Mouse (Mus musculus): Measurements from ENCODE around the gene Tmem179b. TPM values are rescaled to one million over a fixed set of nuclear protein-coding genes. Genes with fewer than 3 reads are reported as not detected.

Tmem179b gene
- 28.2 and 37.0 TPM in 2 replicates for polyA plus RNA-seq (2021; fragmentation: Nextera tagmentation)
- long read RNA-seq, experiment 1, partial matches to known transcripts = 4 of 7 reads
- long read RNA-seq, experiment 1, other reads (novel, unspliced or antisense) = 1 of 7 reads
- long read RNA-seq, experiment 2, transcript Tmem179b-203 (5 exons, 775 nt) = minor isoform, 5 of 25 reads
- long read RNA-seq, experiment 2, transcript Tmem179b-201 (5 exons, 818 nt) = major isoform, 16 of 25 reads
- long read RNA-seq, experiment 2, partial matches to known transcripts = 1 of 25 reads
- long read RNA-seq, experiment 2, other reads (novel, unspliced or antisense) = 3 of 25 reads

GRCm38 (mm10) chr19:8774086-8774835, at the start of gene Tmem179b:
Gene Tmem179b, minus strand, starts transcription at chr19:8774467.

GRCm38 (mm10) chr19:8819596-8820423, 45.5 kb upstream of the Tmem179b start, which contains the start of gene Hnrnpul2:
Gene Hnrnpul2, plus strand, starts transcription at chr19:8820010.

GRCm38 (mm10) chr19:8818801-8819595, 44.7 kb upstream of the Tmem179b start, which contains the start of gene Ttc9c:
Gene Ttc9c, minus strand, starts transcription at chr19:8819333.

GRCm38 (mm10) chr19:8802130-8802821, 28.0 kb upstream of the Tmem179b start, which contains the start of gene Zbtb3:
Gene Zbtb3, plus strand, starts transcription at chr19:8802555.

GRCm38 (mm10) chr19:8798264-8798946, 24.1 kb upstream of the Tmem179b start, which contains the start of gene Polr2g:
Gene Polr2g, minus strand, starts transcription at chr19:8798577.

GRCm38 (mm10) chr19:8786008-8786781, 11.9 kb upstream of the Tmem179b start, which contains the start of gene Taf6l:
Gene Taf6l, minus strand, starts transcription at chr19:8786417.

GRCm38 (mm10) chr19:8770567-8771270, 3.5 kb downstream of the Tmem179b start, which contains the start of gene Tmem223:
Gene Tmem223, plus strand, starts transcription at chr19:8770996.

GRCm38 (mm10) chr19:8756635-8757387, 17.5 kb downstream of the Tmem179b start, which contains the start of gene Nxf1:
Gene Nxf1, plus strand, starts transcription at chr19:8757073.

GRCm38 (mm10) chr19:8741243-8741869, 32.9 kb downstream of the Tmem179b start, which contains the start of gene Stx5a:
Gene Stx5a, plus strand, starts transcription at chr19:8741413.

GRCm38 (mm10) chr19:8740603-8741002, 33.7 kb downstream of the Tmem179b start, which contains the start of gene 1700092M07Rik:
Gene 1700092M07Rik, plus strand, starts transcription at chr19:8740718.

GRCm38 (mm10) chr19:8735389-8736159, 38.7 kb downstream of the Tmem179b start, which contains the start of gene Wdr74:
Gene Wdr74, plus strand, starts transcription at chr19:8735827.

GRCm38 (mm10) chr19:8722907-8723573, 51.2 kb downstream of the Tmem179b start, which contains the start of gene Slc3a2:
Gene Slc3a2, minus strand, starts transcription at chr19:8723369.

All from left cerebral cortex, adult 6 months (tissue).